Mouse (Mus musculus): ENCODE results near the gene Rpl23a.
"Not testable (repeated sequence)": the region's sequence is repeated elsewhere in the genome, so short reads cannot be mapped to it uniquely, and the experiment has no call there.

Rpl23a gene

DNA sequence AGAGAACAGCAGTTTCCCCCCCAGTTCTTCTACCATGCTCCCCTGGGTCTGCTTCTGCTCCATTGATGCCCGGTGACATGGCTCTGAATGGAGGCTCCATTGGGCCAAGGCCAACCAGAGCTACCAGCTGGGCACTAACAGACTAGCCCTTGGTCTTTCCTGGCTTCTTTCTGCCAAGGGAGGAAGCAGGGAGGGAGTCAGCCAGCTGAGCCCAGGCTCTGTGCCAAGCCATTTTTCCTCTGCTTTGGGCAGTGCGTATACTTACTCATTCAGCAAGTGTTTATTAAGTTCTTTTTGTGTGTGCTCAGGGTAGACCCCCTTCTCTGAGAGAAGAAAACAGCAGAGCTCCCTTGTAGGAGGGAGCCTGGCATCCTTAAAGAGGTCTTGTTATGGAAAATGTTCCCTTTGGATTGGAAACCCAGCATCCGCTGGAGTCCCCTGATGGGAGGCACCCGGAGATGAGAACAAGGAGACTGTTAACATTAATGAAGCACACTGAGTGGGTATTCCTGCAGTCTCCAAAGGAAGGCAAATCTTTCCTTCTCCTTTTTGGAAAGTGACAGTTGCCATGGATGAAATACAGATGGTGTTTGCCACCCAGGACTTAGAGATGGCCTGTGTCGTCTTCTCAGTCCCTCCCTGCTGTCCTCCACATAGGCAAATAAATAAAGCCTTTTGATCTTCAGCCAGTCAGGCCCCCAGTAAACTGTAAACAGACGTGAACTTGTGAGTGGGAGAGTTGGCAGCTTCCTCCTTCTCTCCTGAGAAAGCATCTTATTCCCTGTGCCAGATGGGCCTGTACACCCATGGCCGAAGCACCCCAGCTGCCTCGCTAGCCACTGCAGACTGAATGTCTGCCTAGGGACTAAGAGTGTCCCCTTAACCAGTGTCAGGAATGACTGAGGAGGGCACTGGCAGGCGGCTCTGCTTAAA lies 30.8 kb downstream of the Rpl23a start:
- in situ Hi-C loops (cut with MboI; ENCODE audit: low sequenced_read_pairs): no loop called here

DNA sequence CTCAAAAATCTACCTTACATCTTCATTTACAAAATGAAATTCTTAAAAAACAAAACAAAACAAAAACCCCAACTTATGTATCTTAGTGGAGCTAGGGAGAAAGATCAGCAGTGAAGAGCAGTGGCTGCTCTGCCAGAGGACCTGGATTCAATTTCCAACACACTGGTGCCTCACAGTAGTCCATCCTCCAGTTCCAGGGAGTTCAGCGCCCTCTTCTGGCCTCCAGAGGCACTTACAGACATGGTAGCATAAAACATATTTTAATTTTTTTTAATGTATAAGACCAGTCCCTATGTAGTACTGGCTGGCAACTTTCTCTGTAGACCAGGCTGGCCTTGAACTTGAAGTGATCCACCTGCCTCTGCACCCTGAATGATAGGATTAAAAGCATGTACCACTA lies 32.2 kb downstream of the Rpl23a start:
- in situ Hi-C loops (cut with MboI; ENCODE audit: low sequenced_read_pairs): no loop called here

DNA sequence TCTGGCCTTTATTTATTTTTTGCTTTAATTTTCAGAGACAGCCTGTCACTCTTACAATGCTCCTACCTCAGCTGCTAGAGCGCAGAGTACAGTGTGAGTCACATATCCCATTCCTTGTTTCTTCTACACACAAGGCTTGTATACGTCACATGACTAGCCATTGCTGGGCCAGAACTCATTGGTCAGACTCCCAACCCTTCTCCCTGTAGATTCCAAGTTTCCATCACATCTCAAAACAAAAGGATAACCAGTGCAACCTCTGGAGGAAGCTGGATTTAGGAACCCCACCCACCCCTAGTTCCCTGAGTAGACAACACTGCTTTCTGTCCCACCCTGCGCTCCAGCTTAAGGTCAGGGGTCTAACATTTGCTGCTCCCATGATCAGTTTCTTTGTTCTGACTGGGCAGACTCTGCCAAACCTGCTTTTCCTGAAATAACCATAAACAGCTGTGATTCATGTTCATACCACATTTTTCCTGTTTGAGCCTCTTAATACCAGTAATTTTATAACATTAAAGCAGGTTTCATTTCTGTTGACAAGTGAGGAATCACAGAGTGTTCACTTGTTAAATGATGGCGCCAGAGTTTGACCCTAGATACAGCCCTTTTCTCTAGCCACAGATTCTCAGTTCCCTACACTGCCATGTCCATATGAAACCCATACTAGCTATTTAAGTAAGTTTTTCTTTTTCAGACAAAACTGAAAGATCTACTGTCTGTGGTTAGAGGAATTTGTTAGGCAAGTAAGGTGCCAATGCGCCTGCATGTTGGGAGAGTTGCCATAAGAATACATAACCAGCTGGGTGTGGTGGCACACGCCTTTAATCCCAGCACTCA lies 36.5 kb downstream of the Rpl23a start:
- in situ Hi-C loops (cut with MboI; ENCODE audit: low sequenced_read_pairs): loop anchor here (10.0 kb wide), 1 partner anchor 92 kb away; no protein-coding TSS in a partner anchor

- in situ Hi-C loops (cut with MboI; ENCODE audit: low sequenced_read_pairs): loop anchor here (10.0 kb wide), 1 partner anchor 91 kb away; no protein-coding TSS in a partner anchor
Measured at GRCm38 (mm10) chr11:78146168-78146567, 37.2 kb downstream of the Rpl23a start.

- in situ Hi-C loops (cut with MboI; ENCODE audit: low sequenced_read_pairs): loop anchor here (10.0 kb wide), 1 partner anchor 89 kb away; no protein-coding TSS in a partner anchor
Measured at GRCm38 (mm10) chr11:78143520-78143919, 39.9 kb downstream of the Rpl23a start.

DNA sequence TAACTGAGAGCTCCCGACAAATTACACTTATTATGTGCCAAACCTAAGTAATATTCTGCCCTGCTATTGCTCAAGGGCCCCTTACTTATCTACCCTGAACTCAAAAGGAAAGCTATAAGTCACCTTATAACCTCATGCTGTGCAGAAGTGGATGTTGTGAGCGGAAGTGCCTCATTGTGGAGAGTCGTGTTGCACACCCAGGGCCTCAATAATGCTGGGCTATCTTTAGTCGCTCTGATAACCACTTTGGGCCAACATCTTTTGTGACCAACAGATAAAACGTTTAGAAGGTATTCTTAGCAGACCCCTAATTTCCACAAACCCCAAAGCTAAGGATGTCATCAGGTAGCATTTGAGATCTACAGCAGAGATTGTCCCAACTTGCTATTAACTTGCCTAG lies 42.7 kb downstream of the Rpl23a start:
- in situ Hi-C loops (cut with MboI; ENCODE audit: low sequenced_read_pairs): loop anchor here (10.0 kb wide), 1 partner anchor 86 kb away; no protein-coding TSS in a partner anchor

DNA sequence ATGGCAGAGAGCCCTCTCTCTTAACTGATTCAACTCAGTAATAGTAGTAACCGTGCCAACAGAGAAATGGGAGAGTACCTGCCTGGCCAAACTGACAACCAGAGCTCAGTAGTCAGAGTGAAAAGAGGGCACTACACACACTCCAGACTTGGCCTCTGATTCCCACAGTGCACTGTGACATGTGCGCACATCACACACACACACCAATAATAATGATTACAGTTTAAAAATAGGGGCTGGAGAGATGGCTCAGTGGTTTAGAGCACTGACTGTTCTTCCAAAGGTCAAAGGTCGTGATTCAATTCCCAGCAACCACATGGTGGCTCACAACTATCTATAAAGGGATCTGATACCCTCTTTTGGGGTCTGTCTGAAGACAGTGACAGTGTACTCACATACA lies 45.4 kb downstream of the Rpl23a start:
- in situ Hi-C loops (cut with MboI; ENCODE audit: low sequenced_read_pairs): no loop called here

- in situ Hi-C loops (cut with MboI; ENCODE audit: low sequenced_read_pairs): no loop called here
Measured at GRCm38 (mm10) chr11:78137584-78137983, 45.8 kb downstream of the Rpl23a start.

- in situ Hi-C loops (cut with MboI; ENCODE audit: low sequenced_read_pairs): no loop called here
Measured at GRCm38 (mm10) chr11:78136132-78136531, 47.3 kb downstream of the Rpl23a start.

GRCm38 (mm10) chr11:78135314-78135713 lies 48.1 kb downstream of the Rpl23a start:
- in situ Hi-C loops (cut with MboI; ENCODE audit: low sequenced_read_pairs): not testable (repeated sequence)

DNA sequence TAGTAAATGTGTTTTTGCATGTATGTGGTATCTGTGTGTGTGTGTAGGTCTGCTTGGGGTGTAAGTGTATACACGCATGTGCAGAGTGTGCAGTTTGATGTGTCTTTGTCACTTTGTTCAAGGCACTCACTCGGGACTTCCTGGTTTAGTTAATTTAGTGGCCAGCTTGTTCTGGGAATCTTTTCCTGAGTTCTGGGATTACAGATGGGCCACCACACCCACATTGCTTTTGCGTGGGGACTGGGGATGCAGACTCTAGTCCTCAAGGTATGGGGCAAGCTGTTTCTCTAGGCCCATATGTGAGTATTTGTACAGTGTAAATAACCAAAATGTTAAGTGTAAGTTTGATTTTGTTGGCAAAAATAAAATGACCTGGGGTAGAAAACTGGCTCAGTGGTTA lies 49.0 kb downstream of the Rpl23a start:
- in situ Hi-C loops (cut with MboI; ENCODE audit: low sequenced_read_pairs): no loop called here

DNA sequence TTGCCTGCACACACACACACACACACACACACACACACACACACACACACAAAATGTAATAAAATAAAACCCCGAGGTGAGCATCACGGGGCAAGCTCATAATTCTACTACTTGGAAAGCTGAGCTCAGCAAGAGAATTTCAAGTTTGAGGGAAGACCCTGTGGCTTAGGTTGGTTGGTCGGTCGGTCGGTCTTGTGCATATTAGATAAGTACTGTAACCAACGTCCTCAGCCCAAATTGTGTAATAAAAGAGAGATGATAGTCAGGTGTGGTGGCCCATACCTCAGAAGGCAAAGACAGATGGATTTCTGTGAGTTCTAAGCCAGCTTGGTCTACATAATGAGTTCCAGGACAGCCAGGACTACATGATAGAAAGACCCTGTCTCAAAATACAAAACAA lies 49.5 kb downstream of the Rpl23a start:
- in situ Hi-C loops (cut with MboI; ENCODE audit: low sequenced_read_pairs): no loop called here

Data from CH12F3 (cell line).